Mouse (Mus musculus): ENCODE results near the gene Runx1. TPM values are rescaled to one million over a fixed set of nuclear protein-coding genes. Genes with fewer than 3 reads are reported as not detected.

Runx1 gene
- polyA plus RNA-seq, 1 experiment, result 0.48 TPM

DNA sequence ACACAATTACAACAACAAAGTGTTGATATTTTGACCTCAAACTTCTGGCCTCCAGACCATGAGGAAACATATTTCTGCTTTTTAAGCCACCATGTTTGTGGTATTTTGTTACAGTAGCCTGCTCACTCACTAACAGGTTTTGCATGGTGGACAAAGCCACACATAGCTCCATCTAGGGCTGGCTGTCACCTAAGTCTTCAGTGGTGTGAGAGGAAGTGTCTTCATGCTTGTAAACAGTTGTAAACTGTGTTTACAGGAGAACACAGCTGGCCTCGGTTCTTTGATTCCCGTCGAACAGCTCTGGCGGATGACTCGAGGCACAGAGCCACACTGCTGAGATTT, 4.4 kb downstream of the Runx1 start:
- H3K4me1 ChIP-seq (ENCODE audit: control insufficient read depth, insufficient read depth, low read length), result no peaks in the 10 kb centered on the region
- TF ChIP-seq POLR2A (IDR thresholded peaks at IDR 0.05; ENCODE audit: extremely low read depth, insufficient read depth, low read length), result no peak
- TF ChIP-seq CTCF (IDR thresholded peaks at IDR 0.05; ENCODE audit: extremely low read depth, insufficient read depth, low read length), result no peak
- H3K4me3 ChIP-seq (ENCODE audit: insufficient read depth, low read length), result no peak overlapping the region
- H3K27ac ChIP-seq (ENCODE audit: insufficient read depth, low read length), result no peak overlapping the region

DNA sequence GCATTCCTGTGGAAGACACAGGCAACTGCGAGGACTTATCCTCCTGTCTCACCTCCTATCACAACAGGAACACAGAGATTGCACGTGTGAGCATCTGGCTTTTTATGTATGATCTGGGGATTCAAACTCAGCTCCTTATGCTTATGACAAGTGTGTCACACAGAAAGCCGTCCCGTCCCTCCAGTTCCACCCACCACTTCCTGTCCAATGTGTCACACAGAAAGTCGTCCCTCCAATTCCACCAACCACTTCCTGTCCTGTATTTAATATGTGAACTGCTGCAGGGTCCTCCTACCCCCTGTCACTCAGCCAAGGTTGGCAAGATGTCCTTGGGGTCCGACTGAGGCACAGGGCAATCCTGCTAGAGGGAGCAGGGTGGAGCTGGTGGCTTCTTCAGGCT, 5.5 kb downstream of the Runx1 start:
- TF ChIP-seq CTCF (IDR thresholded peaks at IDR 0.05; ENCODE audit: extremely low read depth, insufficient read depth, low read length) (no peak), POLR2A (IDR thresholded peaks at IDR 0.05; ENCODE audit: extremely low read depth, insufficient read depth, low read length) (no peak)
- H3K27ac ChIP-seq (ENCODE audit: insufficient read depth, low read length), result no peak overlapping the region
- no peaks in the 10 kb centered on the region for H3K4me1 ChIP-seq (ENCODE audit: control insufficient read depth, insufficient read depth, low read length)
- H3K4me3 ChIP-seq (ENCODE audit: insufficient read depth, low read length), result no peak overlapping the region

GRCm38 (mm10) chr16:92818480-92819269, 7.3 kb downstream of the Runx1 start:
- Histone ChIP-seq H3K4me3 (ENCODE audit: insufficient read depth, low read length) (no peak overlapping the region), H3K27ac (ENCODE audit: insufficient read depth, low read length) (no peak overlapping the region), H3K4me1 (ENCODE audit: control insufficient read depth, insufficient read depth, low read length) (no peaks in the 10 kb centered on the region)
- no peak for TF ChIP-seq CTCF (IDR thresholded peaks at IDR 0.05; ENCODE audit: extremely low read depth, insufficient read depth, low read length)
- no peak for TF ChIP-seq POLR2A (IDR thresholded peaks at IDR 0.05; ENCODE audit: extremely low read depth, insufficient read depth, low read length)

DNA sequence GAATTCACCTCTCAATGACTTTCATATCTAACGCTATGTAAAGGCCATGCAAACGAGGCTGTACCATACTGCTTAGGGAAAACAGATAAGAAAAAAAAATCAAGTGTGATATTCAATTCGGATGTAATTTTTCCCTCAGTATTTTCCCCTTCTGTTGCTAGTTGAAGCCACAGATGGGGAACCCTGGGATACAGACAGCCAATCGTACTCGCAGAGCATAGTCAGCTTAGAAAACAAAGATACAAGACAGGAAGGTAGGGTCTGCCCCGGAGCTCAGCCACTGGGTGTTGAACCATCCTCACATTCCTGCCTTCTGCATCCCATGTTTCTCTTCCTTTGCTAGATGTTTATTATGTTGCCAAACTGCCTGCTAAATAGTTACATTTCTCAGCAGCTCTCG, 9.9 kb downstream of the Runx1 start:
- Histone ChIP-seq H3K4me3 (ENCODE audit: insufficient read depth, low read length) (no peak overlapping the region), H3K4me1 (ENCODE audit: control insufficient read depth, insufficient read depth, low read length) (no peaks in the 10 kb centered on the region), H3K27ac (ENCODE audit: insufficient read depth, low read length) (no peak overlapping the region)
- no peak for TF ChIP-seq POLR2A (IDR thresholded peaks at IDR 0.05; ENCODE audit: extremely low read depth, insufficient read depth, low read length)
- no peak for TF ChIP-seq CTCF (IDR thresholded peaks at IDR 0.05; ENCODE audit: extremely low read depth, insufficient read depth, low read length)

DNA sequence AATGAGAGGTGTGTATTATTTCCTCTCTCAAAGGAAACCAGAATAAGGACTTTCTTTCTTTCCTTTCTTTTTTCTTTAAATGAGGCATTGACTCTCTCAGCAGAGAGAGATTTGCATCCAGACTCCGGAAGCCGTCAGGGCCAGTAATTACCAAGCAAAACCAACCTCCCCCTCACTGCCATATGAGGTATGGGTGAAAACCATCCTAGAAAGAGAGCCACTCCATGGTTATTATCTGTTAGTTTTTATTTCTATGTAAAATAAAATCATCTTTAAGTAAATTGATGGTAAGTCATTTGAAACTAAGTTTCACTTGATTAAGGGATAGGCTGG, 10.8 kb downstream of the Runx1 start:
- TF ChIP-seq POLR2A (IDR thresholded peaks at IDR 0.05; ENCODE audit: extremely low read depth, insufficient read depth, low read length) (no peak), CTCF (IDR thresholded peaks at IDR 0.05; ENCODE audit: extremely low read depth, insufficient read depth, low read length) (no peak)
- H3K27ac ChIP-seq (ENCODE audit: insufficient read depth, low read length), result no peak overlapping the region
- no peaks in the 10 kb centered on the region for H3K4me1 ChIP-seq (ENCODE audit: control insufficient read depth, insufficient read depth, low read length)
- no peak overlapping the region for H3K4me3 ChIP-seq (ENCODE audit: insufficient read depth, low read length)

GRCm38 (mm10) chr16:92814366-92815194, 11.4 kb downstream of the Runx1 start:
- H3K4me1 ChIP-seq (ENCODE audit: control insufficient read depth, insufficient read depth, low read length), result no peaks in the 10 kb centered on the region
- TF ChIP-seq CTCF (IDR thresholded peaks at IDR 0.05; ENCODE audit: extremely low read depth, insufficient read depth, low read length) (no peak), POLR2A (IDR thresholded peaks at IDR 0.05; ENCODE audit: extremely low read depth, insufficient read depth, low read length) (no peak)
- H3K27ac ChIP-seq (ENCODE audit: insufficient read depth, low read length), result no peak overlapping the region
- H3K4me3 ChIP-seq (ENCODE audit: insufficient read depth, low read length), result no peak overlapping the region

DNA sequence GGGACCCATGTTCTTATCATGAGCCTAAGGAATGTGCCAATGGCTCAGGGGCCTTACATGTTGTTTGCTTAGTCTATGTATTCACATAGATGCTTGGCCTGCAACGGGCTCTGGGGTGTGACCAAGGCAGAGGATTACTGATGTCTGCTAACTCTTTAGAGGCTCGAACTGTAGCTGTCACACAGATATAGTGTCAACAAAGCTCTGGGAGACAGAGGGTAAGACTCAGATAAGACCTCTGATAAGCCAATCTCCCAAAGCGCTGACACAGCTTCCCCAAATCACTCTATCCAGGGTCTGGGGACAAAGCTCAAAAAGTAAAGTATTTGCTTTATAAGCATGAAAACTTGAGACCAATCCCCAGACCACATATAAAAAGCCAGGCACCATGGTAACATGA, 13.5 kb downstream of the Runx1 start:
- TF ChIP-seq CTCF (IDR thresholded peaks at IDR 0.05; ENCODE audit: extremely low read depth, insufficient read depth, low read length), result no peak
- TF ChIP-seq POLR2A (IDR thresholded peaks at IDR 0.05; ENCODE audit: extremely low read depth, insufficient read depth, low read length), result no peak
- no peak overlapping the region for H3K4me3 ChIP-seq (ENCODE audit: insufficient read depth, low read length)
- H3K4me1 ChIP-seq (ENCODE audit: control insufficient read depth, insufficient read depth, low read length), result no peaks in the 10 kb centered on the region
- H3K27ac ChIP-seq (ENCODE audit: insufficient read depth, low read length), result no peak overlapping the region

DNA sequence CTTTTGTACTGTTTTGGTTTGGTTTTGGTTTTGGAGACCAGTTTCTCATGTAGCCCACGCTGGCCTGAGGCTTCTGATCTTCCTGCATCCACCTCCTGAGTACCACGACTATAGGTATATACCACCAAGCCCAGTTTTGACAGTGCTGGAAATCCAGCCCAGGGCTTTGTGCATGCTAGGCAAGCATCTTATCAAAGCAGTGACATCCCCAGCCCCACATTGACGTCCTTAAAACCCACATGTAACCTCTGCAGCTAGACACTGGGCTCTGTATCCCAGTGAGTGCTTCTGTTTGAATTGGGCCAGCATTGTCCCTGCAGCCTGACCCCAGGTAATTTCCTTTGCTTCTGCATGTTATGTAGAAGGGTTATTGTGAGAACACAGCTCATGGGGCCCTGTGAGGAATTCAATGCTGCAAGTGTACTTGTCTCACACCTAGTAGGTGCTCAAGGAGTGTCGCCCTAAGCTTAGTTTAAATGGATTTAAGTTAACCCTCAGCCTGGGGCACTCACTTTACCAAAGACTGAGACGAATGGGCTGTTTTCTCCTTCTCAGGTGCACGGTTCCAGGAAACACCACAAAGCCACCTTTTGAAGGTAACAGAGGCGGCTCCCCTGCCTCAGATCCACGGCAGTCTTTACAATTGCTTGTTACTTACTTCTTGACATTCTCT, 15.2 kb downstream of the Runx1 start:
- H3K27ac ChIP-seq (ENCODE audit: insufficient read depth, low read length), result no peak overlapping the region
- H3K4me1 ChIP-seq (ENCODE audit: control insufficient read depth, insufficient read depth, low read length), result no peaks in the 10 kb centered on the region
- no peak overlapping the region for H3K4me3 ChIP-seq (ENCODE audit: insufficient read depth, low read length)
- TF ChIP-seq POLR2A (IDR thresholded peaks at IDR 0.05; ENCODE audit: extremely low read depth, insufficient read depth, low read length) (no peak), CTCF (IDR thresholded peaks at IDR 0.05; ENCODE audit: extremely low read depth, insufficient read depth, low read length) (no peak)

DNA sequence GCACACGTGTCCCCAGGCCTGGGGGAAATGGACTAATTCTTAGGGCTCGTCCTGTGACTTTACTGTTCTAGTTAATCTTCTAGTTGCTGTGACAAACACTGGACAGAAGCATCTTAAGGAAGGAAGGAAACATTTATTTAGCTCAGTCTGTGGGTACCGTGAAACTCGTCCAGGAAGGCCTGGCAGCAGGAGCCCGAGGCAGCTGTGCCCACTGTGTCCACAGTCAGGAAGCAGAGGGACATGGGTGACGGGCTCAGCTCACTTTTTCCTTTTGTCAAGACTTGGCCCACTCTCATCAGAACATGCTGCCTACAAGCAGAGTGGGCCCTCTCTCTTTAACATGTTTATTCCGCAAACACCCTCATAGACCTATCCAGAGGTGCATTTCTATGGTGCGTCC, 18.2 kb downstream of the Runx1 start:
- TF ChIP-seq CTCF (IDR thresholded peaks at IDR 0.05; ENCODE audit: extremely low read depth, insufficient read depth, low read length) (no peak), POLR2A (IDR thresholded peaks at IDR 0.05; ENCODE audit: extremely low read depth, insufficient read depth, low read length) (no peak)
- no peak overlapping the region for H3K27ac ChIP-seq (ENCODE audit: insufficient read depth, low read length)
- H3K4me1 ChIP-seq (ENCODE audit: control insufficient read depth, insufficient read depth, low read length), result no peaks in the 10 kb centered on the region
- H3K4me3 ChIP-seq (ENCODE audit: insufficient read depth, low read length), result no peak overlapping the region

Data from cortical plate, adult 2 months (tissue).